Mouse (Mus musculus) megakaryocyte, embryonic 14.5 days (primary cell): ENCODE measurements around the gene Galt. TPM values are rescaled to one million over a fixed set of nuclear protein-coding genes. Genes with fewer than 3 reads are reported as not detected.

Experiments used
- H3K27me3 ChIP-seq: replicated peaks from 2 replicates; pipeline ENCODE3; 2012; ENCODE audit warnings: inconsistent platforms
- H3K36me3 ChIP-seq: replicated peaks from 2 replicates; pipeline ENCODE3; 2012; ENCODE audit warnings: low read length, inconsistent platforms, mixed read lengths
- H3K4me1 ChIP-seq: 2 replicates; pipeline ENCODE4 v1.6.1; 2012; ENCODE audit warnings: inconsistent platforms
- H3K4me3 ChIP-seq: replicated peaks from 2 replicates; pipeline ENCODE3; 2012; ENCODE audit warnings: moderate library complexity, mild to moderate bottlenecking, inconsistent platforms
- H3K9me3 ChIP-seq: 2 replicates; pipeline ENCODE4 v1.6.1; 2012; ENCODE audit warnings: inconsistent platforms
- FLI1 ChIP-seq: IDR thresholded peaks from 2 replicates; pipeline ENCODE4 v1.6.1; 2012; ENCODE audit warnings: low read length, inconsistent platforms, mixed read lengths
- GATA1 ChIP-seq: IDR thresholded peaks from 3 replicates; pipeline ENCODE4 v1.6.1; 2012; ENCODE audit warnings: mixed read lengths, low read length, inconsistent platforms, borderline replicate concordance
- polyA plus RNA-seq: library from polyadenylated mRNA; stranded (reverse); fragments of >175 nt; gene quantifications from 2 replicates; pipeline ENCODE4 v1.2.3, GENCODE M21; 2012; ENCODE audit warnings: low replicate concordance; ENCODE audit not compliant: insufficient read depth

Gene Galt
- polyA plus RNA-seq, 1 experiment: 30.0 TPM

- Histone ChIP-seq H3K4me3 (peak overlapping the region; percentile 78), H3K4me1 (peaks cover 30% of the 10 kb centered on the region), H3K36me3 (peaks cover 66% of the 10 kb centered on the region), H3K27me3 (no peaks in the 10 kb centered on the region), H3K9me3 (no peaks in the 10 kb centered on the region)
- TF ChIP-seq GATA1 (no peak), FLI1 (no peak)
Measured at GRCm38 (mm10) chr4:41714276-41714675, 40.8 kb upstream of the Galt start.

- no peaks in the 10 kb centered on the region for H3K27me3 ChIP-seq
- H3K36me3 ChIP-seq: peaks cover 74% of the 10 kb centered on the region
Measured at GRCm38 (mm10) chr4:41715082-41715481, 39.9 kb upstream of the Galt start.

GRCm38 (mm10) chr4:41715596-41715995 lies 39.4 kb upstream of the Galt start:
- Histone ChIP-seq H3K9me3 (no peaks in the 10 kb centered on the region), H3K36me3 (peaks cover 79% of the 10 kb centered on the region), H3K4me1 (peaks cover 30% of the 10 kb centered on the region), H3K27me3 (no peaks in the 10 kb centered on the region), H3K4me3 (no peak overlapping the region)
- TF ChIP-seq GATA1: no peak
- TF ChIP-seq FLI1: no peak

More at GRCm38 (mm10) chr4:41715082-41715481, 39.9 kb upstream of the Galt start:
- Histone ChIP-seq H3K9me3 (no peaks in the 10 kb centered on the region), H3K4me1 (peaks cover 30% of the 10 kb centered on the region), H3K4me3 (no peak overlapping the region)
- no peak for TF ChIP-seq GATA1
- no peak for TF ChIP-seq FLI1

GRCm38 (mm10) chr4:41716834-41717233 lies 38.2 kb upstream of the Galt start:
- Histone ChIP-seq H3K4me3 (no peak overlapping the region), H3K36me3 (peaks cover 72% of the 10 kb centered on the region), H3K27me3 (no peaks in the 10 kb centered on the region), H3K9me3 (no peaks in the 10 kb centered on the region), H3K4me1 (peaks cover 33% of the 10 kb centered on the region)
- TF ChIP-seq GATA1 (no peak), FLI1 (no peak)

- H3K9me3 ChIP-seq: 0 out of 2 replicates have a peak, but pooled peaks cover 3% of the 10 kb centered on the region
- TF ChIP-seq GATA1 (no peak), FLI1 (no peak)
- peaks cover 43% of the 10 kb centered on the region for H3K27me3 ChIP-seq
Measured at GRCm38 (mm10) chr4:41722918-41723351, 32.1 kb upstream of the Galt start, which contains the start of gene Dctn3. Gene Dctn3 (minus strand): TSS chr4:41723170.

GRCm38 (mm10) chr4:41726826-41727621 lies 28.0 kb upstream of the Galt start:
- H3K4me3 ChIP-seq: no peak overlapping the region
- peaks cover 39% of the 10 kb centered on the region for H3K4me1 ChIP-seq
- H3K36me3 ChIP-seq: no peaks in the 10 kb centered on the region
- peaks cover 80% of the 10 kb centered on the region for H3K27me3 ChIP-seq
- TF ChIP-seq FLI1: no peak
- no peak for TF ChIP-seq GATA1
- 0 out of 2 replicates have a peak, but pooled peaks cover 3% of the 10 kb centered on the region for H3K9me3 ChIP-seq

More at GRCm38 (mm10) chr4:41722918-41723351, 32.1 kb upstream of the Galt start, which contains the start of gene Dctn3:
- peaks cover 29% of the 10 kb centered on the region for H3K36me3 ChIP-seq
- peak within 1 kb of the TSS; percentile 94 for H3K4me3 ChIP-seq
- peaks cover 31% of the 10 kb centered on the region for H3K4me1 ChIP-seq

- H3K4me3 ChIP-seq: peak within 1 kb of the TSS; percentile 82
- H3K9me3 ChIP-seq: peaks cover 13% of the 10 kb centered on the region
- peaks cover 85% of the 10 kb centered on the region for H3K27me3 ChIP-seq
- H3K4me1 ChIP-seq: peaks cover 24% of the 10 kb centered on the region
- no peak for TF ChIP-seq GATA1
- TF ChIP-seq FLI1: no peak
- H3K36me3 ChIP-seq: no peaks in the 10 kb centered on the region
Measured at GRCm38 (mm10) chr4:41731052-41731765, 23.8 kb upstream of the Galt start, which contains the start of gene Arid3c. Gene Arid3c (minus strand): TSS chr4:41731142.

GRCm38 (mm10) chr4:41737602-41738255 lies 17.3 kb upstream of the Galt start:
- peaks cover 11% of the 10 kb centered on the region for H3K9me3 ChIP-seq
- H3K36me3 ChIP-seq: peaks cover 16% of the 10 kb centered on the region
- H3K27me3 ChIP-seq: peaks cover 25% of the 10 kb centered on the region
- no peak overlapping the region for H3K4me3 ChIP-seq
- H3K4me1 ChIP-seq: peaks cover 41% of the 10 kb centered on the region
- no peak for TF ChIP-seq FLI1
- TF ChIP-seq GATA1: no peak

GRCm38 (mm10) chr4:41738256-41738603 lies 16.8 kb upstream of the Galt start:
- Histone ChIP-seq H3K9me3 (peaks cover 10% of the 10 kb centered on the region), H3K4me1 (peaks cover 39% of the 10 kb centered on the region), H3K4me3 (no peak overlapping the region), H3K27me3 (peaks cover 20% of the 10 kb centered on the region), H3K36me3 (peaks cover 16% of the 10 kb centered on the region)
- TF ChIP-seq FLI1 (no peak), GATA1 (no peak)
